Mouse (Mus musculus): ENCODE data around the gene 1700023F06Rik.
A peak's percentile ranks its signal among the peaks of the same experiment; 100 is the strongest.
"Not testable (repeated sequence)": the region's sequence is repeated elsewhere in the genome, so short reads cannot be mapped to it uniquely, and the experiment has no call there.

The 1700023F06Rik gene

DNA sequence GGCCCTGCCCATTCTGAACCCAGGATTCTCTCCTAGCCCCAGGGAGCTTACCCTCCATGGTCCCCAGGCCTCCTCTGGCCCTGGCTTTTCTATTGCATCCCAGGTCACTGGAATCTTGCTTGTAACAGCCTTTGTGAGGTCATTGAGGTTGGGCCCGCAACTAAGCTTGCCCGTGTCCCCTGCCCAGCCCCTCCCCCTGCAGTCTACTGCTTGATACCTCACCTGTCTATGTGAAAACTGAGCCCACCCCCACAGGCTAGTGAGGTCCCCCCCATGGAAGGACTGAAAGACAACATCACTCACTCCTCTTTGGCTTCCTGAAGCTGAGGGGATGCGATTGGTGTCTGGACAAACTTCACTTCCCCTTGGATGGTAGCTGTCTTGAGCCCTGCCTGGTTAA is at the start of gene 1700023F06Rik:
Gene 1700023F06Rik, minus strand, starts transcription at position 101 of the 400 bp plus-strand sequence.
- no peak for DNase-seq

DNA sequence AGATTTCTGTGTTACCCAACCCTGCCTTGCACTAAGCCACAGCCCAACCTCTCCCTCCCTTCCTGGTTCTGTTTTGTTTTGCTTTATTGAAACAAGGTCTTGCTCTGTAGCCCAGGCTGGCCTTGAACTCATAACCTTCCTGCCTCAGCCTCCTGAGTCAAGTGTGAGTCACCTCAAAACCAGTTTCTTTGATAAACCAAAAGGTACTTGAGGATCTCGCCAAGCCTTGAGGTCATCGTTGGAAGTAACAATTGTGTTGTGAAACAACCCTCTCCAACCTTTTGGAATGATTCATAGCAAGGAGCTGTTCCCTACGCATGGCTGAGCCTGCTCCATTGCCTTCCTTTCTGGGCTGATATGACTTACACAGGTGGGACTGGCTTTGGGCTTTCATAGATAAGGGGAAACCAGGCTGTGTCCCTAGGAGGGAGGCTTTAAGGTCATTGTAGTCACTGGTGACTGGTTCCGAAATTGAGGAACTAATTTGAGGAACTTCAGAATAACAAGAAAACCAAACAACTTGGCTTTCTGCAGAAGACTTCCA is 49.7 kb upstream of the 1700023F06Rik start:
- DNase-seq, result no peak

DNA sequence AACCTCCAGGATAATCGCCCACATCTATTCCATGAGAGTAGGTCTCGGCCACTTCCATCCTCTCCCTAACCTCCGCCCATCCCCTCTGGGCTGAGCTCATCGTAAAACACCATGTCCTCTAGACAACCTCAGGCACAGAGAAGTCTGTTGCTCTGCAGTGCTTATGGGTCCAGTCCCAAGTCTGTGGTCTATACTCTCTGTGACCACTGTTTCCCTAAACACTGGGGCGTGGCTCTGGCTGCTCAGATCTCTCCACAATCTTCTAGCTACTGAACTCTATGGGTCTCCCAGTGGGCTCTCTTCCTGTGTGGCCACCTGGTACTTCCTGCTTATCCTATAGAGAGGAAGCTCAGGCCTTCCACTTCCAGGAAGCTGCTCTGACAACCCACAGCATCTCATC is 45.2 kb upstream of the 1700023F06Rik start:
- no peak for DNase-seq

DNA sequence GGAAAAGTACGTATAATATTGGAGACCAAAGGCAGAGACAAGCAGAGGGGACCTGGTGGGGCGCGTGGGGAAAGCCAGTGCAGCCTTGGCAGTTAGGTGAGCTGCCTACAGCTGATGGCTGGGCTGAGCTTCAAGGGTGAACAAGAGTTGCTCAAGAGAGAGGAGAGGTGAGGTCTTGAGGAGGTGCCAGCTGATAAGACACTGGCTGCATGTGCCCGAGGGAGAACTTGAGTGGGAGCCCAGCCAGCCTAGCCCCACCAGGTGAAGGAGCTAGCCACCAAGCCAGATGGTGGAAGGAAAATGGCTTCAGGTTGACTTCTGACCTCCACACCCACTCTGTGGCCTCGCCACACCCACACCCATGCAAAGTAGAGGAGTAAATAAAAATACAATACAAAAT is 44.0 kb upstream of the 1700023F06Rik start:
- no peak for DNase-seq

DNA sequence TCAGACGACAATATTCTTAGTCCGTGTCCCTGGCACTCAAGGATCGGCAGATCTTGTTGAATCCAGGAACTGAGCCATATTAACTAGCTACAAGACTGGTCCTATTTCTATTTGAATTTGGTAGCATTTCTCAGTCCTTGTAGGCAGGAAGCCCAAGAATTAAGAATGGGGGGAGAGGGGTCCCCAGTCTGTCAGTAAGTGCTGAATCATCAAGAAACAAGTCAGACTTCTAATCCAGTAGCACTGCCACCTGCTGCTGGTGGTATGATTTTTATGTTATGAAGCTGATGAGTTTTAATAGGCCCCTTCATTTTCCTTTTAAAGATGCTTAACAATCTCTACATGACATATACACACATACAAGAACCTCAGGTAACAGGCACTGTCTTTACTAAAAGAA is 42.0 kb upstream of the 1700023F06Rik start:
- DNase-seq, result no peak

DNA sequence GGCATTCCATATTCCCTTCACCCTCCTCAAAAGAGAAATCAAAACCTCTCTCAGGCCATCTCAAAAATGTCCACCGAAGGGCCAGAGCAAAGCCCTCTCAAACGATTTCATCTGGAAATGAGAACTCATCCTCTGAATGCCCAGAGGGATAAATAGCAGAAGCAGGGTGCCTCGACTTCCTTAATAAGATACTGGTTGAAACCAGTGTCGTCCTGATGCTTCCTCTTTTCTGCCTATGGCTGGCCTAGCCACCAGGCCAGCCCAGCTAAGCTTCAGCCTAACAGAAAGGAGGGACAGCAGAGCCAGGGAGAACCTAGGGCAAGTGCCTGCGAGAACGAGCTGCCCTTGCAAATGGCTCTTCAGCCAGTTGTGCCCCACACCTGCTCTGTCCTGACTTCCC is 41.2 kb upstream of the 1700023F06Rik start:
- no peak for DNase-seq

DNA sequence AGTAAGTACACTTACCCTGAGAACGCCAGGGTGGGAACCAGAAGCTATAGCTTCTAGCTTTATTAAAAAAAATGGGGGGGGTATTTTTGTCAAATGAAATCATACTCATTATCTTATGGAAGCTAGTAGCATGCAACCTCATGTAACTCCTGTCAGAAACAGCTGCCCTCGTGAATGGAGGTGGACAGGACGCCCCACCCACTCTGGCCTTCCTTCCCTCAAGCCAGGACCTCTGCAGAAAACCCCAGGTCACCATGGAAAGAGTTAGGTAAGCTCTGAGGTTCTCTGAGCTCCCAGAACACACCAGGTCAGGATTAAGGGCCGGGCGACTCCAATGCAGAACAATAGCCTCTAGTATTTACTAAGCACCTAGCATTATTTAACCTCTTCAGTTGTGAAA is 40.5 kb upstream of the 1700023F06Rik start:
- DNase-seq, result no peak

DNA sequence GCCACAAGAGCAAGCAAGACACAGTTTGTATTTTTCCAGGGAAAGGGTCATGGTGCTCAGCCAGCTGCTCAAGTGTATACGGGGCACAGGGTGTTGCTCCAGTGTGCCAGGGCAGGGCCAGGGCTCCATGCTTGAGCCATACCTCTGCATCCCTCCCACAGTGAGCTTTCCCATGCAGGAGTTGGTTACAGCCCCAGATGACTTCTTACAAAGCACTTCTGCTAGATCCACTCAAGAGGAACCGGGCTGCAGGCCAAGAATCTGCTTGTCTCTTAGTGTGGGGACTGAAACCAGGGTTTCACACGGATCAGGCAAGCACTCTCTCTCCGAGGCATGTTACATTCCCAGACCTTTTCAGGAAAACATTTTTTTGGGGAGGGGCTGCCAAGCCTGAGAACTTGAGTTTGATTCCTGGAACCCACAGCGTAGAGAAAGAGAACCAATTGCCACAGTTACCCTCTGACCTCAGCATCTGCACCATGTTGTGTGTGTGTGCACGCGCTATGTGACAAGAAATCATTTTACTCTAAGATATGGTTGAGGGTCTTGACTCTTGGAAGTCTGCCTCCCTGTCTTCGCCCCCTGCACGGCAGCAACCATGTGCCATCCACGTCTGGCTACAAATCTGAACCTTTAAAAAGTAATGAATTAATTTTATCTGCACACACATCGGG is 39.3 kb upstream of the 1700023F06Rik start:
- DNase-seq, result no peak

DNA sequence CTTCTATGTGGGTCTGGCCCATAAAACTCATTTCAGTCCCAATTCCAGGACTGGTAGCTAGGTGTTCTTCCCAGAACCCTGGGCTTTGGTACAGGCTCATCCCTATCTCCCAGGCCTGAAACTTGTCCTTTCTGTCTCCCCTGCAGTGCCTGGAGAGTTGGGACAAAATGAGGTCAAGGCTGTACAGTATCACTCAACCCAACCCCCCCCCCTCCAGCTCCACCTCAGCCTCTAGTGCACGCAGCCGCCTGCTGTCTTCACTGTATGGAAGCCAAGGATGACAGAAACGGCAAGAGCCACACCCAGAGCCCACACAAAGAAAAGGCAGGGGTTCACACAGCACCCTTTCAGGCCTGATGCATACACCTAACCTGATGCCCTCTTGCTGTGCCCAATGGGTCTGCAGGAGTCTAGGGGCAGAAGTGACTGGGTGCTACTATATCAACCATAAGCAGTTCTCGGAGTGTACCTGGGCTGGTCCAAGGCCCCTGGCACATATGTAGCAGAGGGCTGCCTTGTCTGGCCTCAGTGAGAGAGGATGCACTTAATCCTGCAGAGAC is 38.5 kb upstream of the 1700023F06Rik start:
- no peak for DNase-seq

DNA sequence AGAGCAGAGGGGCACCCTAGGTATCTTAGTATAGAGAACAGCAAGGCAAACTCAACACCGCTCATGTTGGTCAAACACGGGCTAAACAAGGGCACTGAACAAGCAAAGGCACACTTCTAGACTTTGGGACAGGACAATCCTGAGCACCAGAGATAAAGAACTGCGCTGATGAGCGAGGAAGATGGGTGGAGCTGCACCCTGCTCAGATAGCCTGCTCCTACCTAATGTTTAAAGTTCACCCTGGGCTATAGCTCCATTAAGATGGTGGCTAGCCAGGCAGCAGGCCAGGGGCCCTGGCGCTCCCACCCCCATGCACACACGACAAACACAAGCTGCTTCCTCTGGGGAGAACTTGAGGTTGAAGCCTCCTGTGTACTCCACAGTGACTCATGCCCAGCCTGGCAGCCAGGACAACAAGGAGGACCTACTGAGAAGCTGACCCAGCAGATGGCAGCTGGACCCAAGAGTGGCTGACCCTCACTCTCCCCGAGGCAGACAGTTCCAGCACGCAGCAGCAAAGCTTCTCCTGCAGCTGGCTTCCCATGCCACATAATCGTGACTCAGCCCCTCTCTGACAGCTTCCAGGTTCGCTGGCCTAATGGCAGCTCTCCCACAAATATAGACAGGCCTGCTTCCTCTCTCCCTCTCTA is 37.8 kb upstream of the 1700023F06Rik start:
- no peak for DNase-seq

DNA sequence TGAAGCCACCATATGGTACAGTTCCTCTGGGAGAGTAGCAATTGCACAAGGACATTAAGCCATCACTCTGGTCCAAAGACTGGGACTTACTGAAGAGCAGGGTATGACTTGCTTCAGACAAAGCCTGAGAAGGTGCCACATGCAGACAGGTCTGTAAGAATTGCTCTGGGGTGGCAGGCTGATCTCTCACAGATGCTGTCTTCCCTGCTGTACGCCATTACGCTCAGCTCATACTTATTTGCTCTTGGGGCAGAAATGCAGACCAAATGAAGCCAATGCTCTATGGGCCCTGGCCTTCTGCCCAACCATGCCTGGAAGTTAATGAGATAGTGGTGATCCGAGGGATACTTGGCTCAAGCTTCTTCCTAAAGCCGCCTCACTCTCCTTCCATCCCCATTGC is 36.5 kb upstream of the 1700023F06Rik start:
- no peak for DNase-seq

DNA sequence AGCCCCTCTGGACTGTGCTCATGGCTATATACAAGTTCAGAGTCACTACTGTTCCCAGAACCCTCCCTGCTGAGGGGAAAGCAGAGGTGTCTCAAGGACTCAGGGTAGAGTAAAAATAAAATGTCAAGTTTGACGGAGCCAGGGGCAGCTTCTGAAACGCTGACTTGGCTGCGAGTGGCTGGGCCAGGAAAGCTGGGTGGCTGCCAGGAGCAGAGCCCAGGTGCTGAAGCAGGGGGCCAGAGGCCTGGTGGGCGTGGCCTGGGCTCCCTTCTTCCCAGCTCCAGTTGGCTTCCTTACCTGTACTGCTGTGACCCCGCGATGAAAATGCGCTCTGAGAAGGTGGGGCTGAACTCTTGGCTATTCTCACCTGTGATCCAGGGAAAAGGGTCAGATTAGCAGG is 32.4 kb upstream of the 1700023F06Rik start:
- peak; percentile 50 for DNase-seq

DNA sequence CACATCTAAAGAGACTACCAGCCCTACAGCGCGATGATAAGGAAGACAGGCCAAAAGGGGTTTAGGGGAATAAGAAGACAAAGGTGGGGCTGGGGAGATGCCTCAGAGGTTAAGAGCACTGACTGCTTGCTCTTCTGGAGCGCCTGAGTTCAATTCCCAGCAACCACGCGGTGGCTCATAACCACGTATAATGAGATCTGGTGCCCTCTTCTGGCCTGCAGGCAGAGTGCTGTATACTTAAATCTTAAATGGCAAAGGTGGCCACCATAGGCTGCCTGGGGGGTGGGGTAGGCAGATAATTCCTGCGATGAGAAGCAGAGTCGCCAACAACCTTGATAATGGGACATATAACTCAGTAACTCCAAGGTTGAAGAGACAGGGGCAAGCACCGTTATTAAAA is 29.4 kb upstream of the 1700023F06Rik start:
- no peak for DNase-seq

DNA sequence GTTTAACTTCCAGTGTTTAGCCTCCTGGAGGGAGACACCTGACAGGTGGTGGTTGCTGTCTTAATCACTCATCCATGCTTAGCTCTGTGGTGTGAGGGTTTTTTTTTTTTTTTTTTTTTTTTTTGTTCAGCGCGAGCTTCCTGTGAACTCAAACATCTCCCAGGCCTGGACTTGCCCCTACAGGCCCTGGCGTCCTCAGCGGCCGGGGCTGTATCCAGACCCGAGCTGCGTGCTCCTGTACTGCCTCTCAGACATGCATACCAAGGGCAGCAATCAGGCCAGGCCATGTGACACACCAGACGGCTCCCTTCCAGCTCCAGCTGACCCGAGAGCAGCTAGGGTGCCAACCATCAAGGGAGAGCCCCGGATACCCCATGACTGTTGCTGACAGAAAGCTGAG is 28.5 kb upstream of the 1700023F06Rik start:
- no peak for DNase-seq

DNA sequence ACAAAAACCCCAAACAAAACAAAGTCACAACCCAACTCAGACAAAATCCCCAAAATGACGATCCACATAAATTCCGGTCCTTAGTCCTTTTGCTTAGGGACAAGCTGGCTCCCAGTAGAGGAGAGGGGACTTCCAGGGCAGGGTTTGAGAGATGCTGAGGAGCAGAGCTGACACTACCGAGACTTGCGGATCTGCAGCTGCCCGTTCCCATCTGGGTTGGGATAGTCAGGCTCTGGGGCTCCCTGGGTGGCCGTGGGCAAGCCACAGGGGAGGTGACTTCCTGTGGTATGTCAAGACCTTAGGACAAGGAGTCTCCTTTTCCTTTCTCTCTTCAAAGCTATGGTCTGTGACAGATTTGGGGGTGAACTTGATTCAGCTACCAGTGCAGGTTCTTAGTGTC is 28.1 kb upstream of the 1700023F06Rik start:
- DNase-seq, result no peak

DNA sequence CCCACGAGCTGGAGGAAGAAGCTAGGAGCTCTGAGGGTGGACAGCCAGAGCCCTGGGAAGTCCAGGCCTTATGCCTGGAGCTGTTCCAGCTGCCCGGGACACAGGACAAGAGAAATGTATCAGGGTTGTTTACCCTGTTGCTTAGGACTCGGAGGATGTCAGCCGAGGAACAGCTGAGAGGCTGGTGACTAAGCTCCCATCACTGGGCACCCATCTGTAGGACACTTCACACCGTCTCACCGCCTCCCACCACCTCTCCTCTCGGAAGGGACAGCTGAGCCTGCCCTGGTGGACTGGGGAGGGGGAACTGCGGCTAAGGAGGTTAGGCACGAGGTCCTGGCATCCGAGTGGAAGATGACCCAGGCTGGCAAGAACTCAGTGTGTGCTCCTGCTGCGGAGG is 27.3 kb upstream of the 1700023F06Rik start:
- DNase-seq, result no peak

DNA sequence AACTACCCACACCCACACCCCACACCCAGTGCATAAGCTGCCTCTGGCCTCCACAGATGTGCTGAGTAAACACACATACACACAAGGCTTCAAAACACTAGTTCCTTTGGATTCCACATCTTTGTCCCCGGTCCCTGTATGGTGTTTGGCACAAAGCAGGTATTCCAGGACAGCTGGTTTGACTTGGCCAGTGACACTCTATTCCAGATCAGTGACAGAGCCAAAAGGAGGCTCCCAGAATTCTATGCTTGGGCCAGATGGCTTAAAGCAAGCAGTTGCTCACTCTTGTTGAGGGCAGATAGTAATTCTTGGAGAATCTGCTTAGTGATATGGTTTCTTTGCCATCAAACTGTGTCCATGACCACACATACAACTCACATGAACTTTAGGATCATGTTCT is 26.1 kb upstream of the 1700023F06Rik start:
- DNase-seq, result no peak

DNA sequence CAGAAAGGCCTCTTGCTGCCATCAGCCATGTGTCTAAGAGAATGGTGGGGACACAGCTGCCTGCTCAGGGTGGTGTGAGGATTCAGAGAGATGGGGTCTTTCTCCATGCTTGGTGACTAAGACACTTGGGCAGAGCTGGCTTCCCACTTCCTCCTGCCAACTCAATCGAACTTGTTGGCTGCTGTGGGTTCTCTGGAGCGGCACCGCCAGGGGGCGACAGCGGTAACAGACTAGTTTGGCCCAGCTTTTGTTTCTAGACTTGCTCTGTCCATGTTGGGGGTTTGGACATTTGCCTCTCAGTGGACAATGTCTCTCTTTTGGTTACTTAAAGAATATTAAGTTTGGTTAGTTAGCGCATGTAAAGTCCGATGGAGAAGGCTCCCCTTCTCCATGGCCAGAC is 24.6 kb upstream of the 1700023F06Rik start:
- DNase-seq, result peak; percentile 94

DNA sequence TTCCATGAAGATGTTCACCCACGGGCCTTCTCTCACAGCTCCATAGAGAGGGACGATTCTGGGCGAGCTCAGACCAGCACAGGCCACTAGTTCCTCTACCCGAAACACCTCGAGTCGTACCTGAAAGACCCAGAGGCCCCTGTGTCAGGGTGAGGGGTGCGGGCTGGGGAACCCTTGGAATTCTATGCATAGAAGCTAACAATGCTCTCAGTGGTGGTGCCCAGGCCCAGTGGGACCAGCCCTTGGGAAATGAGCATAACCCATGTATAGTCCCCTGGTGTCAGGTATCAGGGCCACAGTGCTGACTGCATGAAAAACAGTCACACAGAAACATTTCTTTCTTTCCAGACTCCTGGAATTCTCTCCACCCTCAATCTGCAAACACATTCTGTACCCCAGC is 23.0 kb upstream of the 1700023F06Rik start:
- DNase-seq, result no peak

DNA sequence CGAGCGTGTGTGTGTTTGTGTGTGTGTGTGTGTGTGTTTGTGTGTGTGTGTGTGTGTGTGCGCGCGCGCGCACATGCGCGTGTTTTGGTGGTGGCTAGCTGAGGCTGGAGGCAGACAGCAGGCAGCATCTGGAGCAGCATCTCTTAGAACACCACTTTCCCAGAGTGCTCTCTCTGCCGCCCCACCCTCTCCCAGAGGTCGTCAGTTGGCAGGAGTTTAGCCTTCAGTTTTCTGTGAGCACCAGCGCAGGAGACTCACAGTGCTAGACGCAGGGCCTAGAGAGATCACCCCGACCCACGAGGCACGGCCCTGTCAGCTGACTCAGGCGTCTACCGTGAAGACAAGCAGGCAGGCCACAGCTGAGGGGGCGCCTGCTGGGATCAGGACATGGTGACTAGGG is 22.3 kb upstream of the 1700023F06Rik start:
- no peak for DNase-seq

DNA sequence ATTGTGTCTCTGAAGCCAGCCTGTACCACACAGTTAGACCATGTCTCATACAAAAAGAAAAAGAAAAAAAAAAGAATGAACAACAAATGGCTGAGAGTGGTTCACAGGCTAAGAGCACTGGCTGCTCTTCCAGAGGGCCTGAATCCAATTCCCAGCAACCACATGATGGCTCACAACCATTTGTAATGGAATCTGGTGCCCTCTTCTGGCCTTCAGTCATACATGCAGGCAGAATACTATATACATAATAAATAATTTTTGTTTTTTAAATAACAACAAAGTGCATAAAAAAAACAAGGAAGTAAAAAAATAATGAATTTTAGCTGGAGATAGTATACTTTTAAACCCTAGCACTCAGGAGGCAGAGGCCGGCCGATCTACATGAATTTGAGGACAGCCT is 21.2 kb upstream of the 1700023F06Rik start:
- DNase-seq, result no peak

DNA sequence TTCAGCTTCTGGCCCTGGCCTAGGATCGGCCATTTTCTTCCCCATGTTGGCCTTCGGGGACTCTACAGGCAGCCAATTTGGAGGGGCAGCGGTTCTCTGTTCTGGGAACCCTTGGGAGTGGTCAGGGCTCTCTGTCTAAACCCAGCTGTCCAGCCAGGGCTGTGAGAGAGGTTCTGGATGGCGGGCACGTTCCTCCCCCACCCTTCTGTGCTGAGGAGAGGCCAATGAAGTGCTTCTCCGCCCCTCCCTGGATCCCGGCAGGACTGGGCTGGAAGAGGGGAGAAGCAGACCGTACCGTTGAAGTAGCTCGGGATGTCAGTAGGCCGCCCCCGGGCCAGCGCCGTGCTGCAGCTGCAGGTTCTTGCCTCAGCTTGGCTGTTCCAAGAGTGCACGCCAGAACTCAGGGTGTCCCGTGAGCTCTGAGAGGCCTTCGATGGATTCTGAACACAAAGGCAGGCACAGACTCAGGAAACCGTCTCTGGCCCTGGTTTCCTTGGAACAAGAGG is 15.6 kb upstream of the 1700023F06Rik start:
- DNase-seq, result no peak

DNA sequence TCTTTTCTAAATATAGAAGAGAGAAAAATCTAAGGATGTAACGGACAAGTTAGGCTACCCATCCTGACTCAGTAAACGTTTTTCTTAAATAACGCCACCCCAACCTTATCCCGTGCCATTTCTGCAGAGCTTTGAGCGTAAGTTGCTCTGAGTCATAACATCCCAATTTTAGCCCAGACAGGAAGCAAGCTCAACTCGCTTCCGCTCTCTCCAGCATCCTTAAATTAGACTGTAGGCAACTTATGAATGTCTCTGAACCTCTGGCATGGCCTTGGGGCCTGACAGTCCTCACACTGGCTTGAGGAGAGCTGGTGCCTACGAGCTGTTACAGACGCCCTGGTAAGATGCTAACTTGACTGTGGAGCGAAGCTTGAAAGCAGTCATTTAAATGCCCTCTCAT is 15.1 kb upstream of the 1700023F06Rik start:
- no peak for DNase-seq

DNA sequence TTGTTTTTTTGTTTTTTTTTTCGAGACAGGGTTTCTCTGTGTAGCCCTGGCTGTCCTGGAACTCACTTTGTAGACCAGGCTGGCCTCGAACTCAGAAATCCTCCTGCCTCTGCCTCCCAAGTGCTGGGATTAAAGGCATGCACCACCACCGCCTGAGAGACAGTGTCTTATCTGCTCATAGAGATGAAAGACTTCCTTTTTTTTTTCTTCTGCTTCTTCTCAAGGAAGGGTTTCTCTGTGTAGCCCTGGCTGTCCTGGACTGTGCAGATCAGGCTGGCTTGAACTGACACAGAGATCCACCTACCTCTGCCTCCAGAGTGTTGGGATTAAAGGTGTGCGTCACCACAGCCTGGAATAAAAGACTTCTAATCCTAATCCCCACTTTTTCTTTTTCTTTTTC is 14.4 kb upstream of the 1700023F06Rik start:
- not testable (repeated sequence) for DNase-seq
